Mouse (Mus musculus) A20 (cell line): ENCODE measurements around the gene Il24.

ENCODE experiments used
- DNase-seq: peaks from one replicate; pipeline ENCODE4 v3.0.0-alpha.2; 2011; ENCODE audit warnings: low read depth, low spot score

The Il24 gene

GRCm38 (mm10) chr1:130854819-130855218, 32.4 kb downstream of the Il24 start:
- no peak for DNase-seq

- peak; percentile 81 for DNase-seq
Observed at GRCm38 (mm10) chr1:130850405-130850804, 36.8 kb downstream of the Il24 start.

- DNase-seq, result no peak
Observed at GRCm38 (mm10) chr1:130849530-130850214, 37.6 kb downstream of the Il24 start.

DNA sequence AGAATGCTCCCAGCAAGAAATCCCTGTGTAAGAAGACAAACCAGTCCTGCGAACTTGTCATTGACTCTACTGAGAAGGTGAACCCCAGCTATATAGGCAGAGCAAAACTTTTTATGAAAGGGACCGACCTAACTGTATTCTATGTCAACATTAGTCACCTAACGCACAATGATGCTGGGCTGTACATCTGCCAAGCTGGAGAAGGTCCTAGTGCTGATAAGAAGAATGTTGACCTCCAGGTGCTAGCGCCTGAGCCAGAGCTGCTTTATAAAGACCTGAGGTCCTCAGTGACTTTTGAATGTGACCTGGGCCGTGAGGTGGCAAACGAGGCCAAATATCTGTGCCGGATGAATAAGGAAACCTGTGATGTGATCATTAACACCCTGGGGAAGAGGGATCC, 42.7 kb downstream of the Il24 start:
- no peak for DNase-seq

DNA sequence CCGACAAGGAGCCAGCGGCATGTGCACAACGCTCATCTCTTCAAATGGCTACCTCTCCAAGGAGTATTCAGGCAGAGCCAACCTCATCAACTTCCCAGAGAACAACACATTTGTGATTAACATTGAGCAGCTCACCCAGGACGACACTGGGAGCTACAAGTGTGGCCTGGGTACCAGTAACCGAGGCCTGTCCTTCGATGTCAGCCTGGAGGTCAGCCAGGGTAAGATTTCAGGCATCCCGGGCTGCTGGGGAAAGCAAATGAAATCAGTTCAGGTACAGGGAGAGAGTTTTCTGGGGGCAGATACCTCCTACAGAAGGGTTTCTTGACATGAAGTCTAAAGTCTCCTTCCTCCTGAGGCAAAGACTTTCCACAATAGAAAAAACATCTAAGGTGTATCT, 45.6 kb downstream of the Il24 start:
- DNase-seq, result no peak

- DNase-seq, result no peak
Observed at GRCm38 (mm10) chr1:130840599-130841379, 46.5 kb downstream of the Il24 start.

DNA sequence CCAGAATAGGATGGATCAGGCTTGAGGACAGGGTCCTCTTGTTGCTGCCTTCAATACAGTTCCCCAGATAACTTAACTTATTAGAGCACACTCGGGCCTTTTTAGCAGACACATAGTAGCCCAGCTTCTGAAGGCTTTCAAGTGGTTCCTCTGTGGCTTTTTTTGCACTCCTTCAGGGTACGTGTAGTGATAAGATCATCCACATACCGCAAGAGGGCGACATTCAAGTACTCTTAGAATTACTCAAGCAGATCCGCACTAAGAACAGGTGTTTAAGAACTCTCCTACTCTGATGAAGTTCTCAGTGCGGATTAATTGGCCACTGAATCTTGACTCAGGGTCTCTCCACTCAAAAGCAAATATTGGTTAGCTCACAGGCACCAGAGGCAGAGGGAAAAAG, 49.0 kb downstream of the Il24 start:
- DNase-seq, result peak; percentile 91

DNA sequence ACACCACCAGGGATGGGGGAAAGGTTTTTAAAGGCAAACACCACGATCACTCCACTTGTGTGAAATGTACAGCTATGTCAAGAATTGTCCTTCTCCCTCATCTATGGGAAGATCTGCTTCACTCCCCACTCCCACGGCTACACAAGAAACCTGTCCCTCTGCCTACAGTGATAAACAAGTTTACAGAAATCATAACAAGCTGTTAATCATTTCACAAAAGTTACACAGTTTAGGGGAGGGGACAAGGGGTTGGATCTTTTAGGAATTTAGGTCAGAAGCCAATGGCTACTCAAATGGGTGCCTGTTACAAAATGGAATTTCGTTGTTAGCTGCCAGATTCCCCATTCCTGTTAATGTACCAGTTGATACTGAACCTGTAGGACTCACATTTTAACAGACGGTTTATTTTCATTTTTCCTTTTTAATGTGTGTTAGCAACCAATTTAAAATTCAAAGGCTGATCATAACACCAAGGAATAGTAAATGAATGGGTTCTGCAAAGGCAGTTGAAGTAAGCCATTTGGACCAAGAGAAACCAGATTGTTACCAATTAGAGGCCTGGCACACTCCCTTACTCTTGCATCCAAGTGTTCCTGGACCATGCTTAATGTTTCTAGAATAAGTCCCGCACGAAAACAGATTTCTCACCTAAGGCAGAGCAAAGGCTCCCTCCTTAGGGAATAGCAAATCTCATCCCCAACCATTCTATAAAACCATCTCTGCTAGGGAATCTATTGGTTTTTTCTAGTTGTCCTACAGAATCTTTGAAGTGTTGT, 51.9 kb downstream of the Il24 start:
- DNase-seq, result no peak

- DNase-seq, result no peak
Observed at GRCm38 (mm10) chr1:130832230-130833149, 54.8 kb downstream of the Il24 start.
